Mouse (Mus musculus): ENCODE data around the gene Mark2.
A peak's percentile ranks its signal among the peaks of the same experiment; 100 is the strongest.

The Mark2 gene

DNA sequence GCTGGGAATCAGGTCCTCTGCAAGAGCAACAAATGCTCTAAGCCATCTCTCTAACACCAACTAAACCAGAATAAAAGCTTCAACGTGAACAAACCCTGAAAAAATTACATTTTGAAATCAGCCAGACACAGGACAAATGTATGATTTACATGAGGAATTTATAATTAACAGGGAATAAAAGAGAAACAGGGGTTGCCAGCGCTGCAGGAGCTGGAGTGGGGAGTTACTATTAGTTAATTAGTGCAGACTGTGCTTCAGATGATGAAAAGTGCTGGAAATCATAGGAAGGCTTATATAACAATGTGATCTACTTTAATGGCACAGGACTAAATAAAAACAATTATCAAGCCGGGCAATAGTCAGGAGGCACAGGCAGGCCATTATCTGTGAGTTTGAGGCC lies 20.3 kb downstream of the Mark2 start:
- no peak for DNase-seq (ENCODE audit: low spot score)

DNA sequence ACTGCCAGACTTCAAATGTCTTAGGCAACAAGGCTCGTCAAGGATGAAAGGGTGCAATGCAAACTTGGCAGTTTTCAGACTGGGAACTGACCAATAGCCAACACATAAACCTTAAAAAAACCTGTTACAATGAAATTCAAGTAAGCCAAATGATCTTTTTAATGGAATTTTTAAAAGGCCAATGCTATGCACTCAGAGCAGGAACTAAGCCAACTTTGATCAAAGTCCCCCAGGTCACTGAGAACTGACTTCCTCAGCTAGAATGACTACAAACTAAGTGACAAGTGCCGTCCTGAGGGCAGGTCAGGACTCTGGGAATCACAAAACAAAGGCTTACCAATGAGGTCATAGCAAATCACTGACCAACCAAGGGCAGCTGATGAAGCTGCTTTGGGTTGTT lies 21.5 kb downstream of the Mark2 start:
- no peak for DNase-seq (ENCODE audit: low spot score)

DNA sequence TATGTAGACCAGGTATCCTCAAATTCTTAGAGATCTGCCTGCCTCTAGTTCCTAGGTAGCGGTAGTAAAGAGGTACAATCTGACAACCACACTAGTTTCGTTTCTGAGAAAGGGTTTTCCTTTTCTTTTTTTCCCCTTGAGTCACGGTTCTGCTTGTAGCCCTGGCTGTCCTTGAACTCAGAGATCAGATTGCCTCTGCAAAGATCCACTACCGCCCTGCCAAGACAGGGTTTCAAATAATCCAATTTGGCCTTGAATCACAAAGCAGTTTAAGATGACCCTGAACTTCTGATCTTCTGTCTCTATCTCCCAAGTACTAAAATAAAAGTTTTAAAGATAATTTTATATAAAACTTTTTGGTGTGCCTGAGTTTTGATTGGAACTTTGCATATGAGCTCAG lies 23.9 kb downstream of the Mark2 start:
- no peak for DNase-seq (ENCODE audit: low spot score)

DNA sequence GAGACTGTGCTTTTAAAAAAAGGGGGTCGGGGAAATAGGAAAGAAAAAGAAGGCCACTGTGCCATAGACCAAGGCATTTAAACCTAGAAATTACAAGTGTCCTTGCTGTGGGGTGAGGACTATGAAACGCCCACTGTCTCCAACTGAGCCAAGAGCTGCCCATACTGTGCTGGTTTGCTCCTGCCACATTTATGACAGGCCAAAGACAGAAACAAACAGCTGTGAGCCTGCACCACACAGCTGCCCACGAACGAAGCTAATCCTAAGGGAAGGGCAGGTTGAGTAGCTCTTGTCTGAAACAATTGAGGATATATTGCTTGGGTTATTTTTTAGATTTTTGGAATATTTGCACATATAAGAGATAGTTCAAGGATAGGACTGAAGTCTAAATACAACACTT lies 24.8 kb downstream of the Mark2 start:
- DNase-seq (ENCODE audit: low spot score): no peak

DNA sequence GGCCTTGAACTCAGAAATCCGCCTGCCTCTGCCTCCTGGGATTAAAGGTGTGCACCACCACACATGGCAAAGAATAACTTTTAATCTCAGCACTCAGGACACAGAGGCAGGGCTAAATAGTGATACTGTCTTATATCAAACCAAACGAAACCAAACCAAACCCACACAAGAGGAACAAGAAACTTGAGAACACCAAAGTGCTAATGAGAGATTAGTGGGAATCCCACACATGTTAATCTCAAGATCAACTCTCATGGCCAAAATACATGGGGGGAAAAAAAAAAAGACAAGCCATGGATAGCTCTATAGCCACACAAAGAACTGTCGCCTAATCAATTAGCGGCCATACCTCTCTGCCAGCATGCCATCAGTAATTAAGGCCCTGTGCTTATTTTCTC lies 26.1 kb downstream of the Mark2 start:
- no peak for DNase-seq (ENCODE audit: low spot score)

DNA sequence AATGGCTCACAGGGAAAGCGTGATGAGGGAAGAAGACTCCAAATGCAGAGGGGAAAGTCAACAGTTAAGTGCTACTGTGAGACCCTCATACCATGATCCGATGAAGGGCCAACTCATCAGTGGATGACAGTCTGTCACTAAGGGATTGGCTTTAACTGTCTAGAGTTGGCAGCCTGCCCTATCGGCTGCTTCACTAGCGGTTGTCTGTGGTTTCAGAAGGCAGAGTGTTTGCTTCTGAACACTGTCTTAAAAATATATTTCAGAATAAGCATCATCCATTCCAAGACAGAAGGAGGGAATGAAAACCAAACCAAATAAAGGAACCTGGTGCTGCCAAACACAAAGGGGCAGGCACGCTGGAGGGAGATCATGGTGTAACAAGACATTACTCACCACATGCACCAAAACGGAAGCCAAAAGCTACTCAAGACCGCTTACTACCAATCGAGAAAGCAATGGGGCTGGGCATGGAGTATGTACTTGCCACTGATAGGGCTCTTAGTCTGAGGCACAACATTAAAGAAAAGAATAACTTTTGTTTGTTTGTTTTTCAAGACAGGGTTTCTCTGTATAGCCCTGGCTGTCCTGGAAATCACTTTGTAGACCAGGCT lies 26.6 kb downstream of the Mark2 start:
- no peak for DNase-seq (ENCODE audit: low spot score)

DNA sequence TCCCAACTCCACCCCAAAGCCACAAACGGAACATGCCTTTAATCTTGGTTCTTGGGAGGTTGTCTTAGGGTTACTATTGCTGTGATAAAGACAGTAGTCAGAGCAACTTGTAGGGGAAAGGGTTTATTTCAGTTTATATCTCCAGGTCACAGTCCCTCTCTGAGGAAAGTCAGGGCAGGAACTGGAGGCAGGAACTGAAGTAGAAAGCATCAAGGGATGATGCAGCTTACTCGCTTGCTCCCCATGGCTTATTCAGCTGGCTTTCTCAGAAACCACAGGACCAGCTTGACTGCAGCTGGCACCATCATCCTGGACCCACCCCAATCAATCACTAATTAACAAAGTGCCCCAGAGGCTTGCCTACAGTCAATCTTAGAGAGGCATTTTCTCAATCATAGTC lies 28.0 kb downstream of the Mark2 start:
- no peak for DNase-seq (ENCODE audit: low spot score)

DNA sequence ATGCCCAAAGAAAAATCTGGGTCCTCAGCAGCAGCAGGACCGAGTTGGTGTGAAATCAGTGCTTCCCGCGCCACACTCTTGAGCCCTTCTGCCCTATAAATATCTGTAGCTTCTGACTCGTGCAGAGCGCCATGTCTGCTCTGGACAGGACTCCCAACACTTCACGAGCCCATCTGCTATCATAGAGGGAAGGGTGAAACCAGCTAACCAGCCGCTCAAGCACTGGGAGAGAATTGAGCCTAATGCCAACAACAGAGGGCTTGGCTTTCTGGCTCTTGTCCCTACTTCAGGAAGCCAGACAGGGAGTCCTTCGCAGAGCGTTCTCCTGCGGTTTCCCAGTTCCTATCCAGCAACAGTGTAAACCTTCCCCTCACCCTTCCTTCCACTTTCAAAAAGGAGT lies 30.4 kb downstream of the Mark2 start:
- no peak for DNase-seq (ENCODE audit: low spot score)

DNA sequence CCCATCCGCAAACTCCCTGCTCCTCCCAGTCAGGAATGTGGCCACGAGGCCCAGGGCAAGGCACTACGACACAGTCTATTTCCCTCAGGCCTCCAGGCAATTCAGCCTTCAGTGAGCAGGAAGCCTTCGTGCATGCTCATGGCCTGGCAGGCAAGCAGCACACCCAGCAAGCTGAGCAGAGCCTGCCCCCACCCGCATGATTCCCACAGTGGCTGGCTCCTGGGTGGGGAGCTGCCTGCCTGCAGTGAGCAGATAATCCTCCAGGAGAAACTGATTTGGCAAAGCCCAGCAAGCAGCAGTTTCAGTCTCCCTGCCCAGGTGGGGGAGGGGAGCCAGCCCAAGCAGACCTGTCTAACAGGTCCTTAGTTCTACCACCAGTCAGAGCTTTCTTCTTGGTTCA lies 31.0 kb downstream of the Mark2 start:
- DNase-seq (ENCODE audit: low spot score): peak; percentile 39

DNA sequence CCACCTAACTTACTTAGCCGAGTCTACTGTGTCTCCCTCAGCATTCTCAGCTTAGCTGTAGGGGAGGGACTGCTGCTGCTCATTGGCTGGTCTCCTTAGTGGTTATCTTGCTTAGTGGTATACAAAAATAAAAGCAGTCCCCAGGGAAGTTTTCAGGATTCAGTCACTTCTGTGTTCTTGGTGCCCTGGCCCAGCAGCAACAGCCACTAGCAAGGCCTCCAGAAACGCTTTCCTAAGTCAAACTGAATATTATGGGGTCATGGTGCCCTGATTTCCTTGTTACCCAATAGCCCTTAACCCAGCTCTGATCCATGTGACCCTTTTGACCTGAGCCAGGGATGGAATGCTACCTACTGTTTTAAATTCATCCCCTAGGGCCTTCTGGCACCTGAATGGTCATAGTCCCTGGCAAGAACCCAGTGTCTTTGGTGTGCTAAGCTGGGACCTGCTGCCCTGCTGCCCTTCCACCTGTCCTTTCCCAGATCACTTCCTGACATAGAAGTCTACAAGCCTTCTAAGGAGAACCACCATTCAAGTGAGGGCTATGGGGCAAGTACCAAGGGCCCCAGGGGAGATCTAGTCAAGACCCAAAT lies 31.8 kb downstream of the Mark2 start:
- DNase-seq (ENCODE audit: low spot score): no peak

DNA sequence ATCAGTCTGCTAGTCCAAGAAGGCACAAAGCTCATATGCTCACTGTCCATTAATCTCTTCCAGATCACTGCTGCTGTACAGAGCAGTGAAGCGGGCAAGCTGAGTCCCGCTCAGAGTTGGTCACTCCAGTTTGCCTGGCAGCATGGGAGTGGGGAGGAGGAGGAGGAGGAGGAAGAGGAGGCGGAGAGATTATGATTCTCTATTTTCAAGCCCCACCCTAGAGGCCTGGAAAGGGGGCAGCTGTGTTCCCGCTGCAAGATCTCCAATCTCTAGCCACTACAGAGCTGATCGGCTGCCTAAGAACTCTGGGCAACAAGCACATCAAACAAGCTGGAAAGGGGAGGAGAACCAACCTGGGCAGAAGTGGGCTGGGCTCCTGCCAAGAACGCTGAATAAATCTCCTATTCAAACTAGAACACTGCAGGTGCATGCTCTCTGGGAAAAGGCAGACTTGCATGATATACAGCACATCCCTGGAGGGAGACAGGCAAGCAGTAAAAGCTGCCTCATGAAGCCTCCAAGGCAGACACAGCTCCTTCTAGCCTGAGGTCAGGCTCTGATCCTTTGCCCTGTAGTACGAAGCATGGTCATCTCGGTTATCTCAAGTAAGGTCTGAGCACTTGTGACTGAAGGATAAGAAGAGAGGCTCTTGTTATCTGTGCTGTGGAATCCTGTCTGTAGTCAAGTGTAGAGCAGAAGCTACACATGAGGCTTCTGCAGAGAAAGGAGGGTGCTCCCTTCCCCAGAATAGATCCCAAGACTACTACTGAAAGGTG lies 33.5 kb downstream of the Mark2 start:
- DNase-seq (ENCODE audit: low spot score): no peak

DNA sequence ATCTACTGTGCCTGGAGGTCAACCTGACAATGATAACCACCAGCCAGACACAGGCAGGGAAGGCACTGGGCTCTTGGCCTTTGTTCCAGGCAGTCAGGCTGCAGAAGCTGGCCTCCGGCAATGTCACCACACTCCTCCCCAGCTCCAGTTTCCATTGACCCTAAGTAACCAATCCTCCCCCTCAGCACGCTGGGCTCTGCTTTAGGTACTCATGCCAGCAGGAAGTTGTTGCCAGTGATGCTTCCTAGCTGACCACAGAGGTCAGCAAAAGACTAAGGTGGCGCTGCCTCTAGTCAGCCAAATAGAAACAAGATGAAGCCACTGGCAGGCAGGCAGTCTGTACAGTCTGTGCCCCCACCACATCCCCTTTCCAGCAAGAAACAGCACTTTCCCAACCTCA lies 34.7 kb downstream of the Mark2 start:
- no peak for DNase-seq (ENCODE audit: low spot score)

DNA sequence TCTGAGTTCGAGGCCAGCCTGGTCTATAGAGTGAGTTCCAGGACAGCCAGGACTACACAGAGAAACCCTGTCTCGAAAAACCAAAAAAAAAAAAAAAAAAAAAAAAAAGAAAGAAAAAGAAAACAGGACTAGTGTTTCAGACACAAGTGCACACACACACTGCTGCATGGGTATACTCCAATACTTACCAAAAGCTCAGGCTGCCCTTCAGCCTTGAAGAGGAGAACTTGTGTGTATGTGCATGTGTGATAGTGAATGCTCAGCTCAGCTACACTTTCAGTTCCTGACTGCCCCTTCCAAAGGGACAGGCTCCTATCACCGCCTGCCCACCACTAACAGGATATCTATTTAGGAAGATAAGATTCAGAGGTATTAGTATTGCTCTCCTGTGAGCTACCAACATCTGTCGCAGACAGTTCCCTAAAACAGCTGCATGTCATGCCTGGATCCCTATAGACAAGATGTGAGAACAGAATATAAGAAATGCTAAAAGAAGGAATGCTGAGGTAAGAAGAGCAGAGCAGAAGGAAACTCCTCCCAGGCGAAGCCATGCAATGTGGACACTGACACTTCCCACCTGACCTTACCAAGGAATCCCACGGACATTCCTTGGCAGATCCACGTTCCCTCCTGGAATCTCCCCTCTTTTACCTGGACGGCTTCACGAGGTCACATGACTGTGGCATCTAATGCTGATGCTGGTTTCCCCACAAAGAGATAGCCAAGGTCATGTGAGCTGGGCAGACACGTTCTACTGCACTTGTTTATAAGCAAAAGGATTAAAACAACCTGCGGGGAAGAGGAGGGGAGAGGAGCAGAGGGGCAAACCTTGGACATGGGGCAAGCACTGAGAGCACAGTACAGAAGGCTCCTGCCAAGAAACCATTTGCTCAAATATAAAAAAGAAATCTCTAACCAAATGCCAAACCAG lies 36.0 kb downstream of the Mark2 start:
- DNase-seq (ENCODE audit: low spot score): no peak

DNA sequence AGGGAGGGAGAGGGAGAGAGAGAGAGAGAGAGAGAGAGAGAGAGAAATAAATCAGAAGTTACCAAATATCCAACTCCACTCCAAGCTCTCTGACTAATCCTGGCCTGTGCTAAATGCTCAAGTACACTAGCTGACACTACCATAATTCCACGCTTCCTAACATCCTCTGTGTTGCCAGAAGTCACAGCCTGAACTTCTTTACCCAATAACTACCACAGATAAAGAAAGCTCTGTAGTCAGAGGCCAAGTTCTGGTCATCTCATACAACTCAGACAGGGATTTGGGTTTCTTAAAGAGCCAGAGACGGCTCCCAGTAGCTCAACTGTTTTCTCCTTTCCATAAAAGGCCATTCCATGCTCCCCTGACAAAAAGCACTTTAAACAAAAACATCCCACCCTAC lies 36.9 kb downstream of the Mark2 start:
- no peak for DNase-seq (ENCODE audit: low spot score)

DNA sequence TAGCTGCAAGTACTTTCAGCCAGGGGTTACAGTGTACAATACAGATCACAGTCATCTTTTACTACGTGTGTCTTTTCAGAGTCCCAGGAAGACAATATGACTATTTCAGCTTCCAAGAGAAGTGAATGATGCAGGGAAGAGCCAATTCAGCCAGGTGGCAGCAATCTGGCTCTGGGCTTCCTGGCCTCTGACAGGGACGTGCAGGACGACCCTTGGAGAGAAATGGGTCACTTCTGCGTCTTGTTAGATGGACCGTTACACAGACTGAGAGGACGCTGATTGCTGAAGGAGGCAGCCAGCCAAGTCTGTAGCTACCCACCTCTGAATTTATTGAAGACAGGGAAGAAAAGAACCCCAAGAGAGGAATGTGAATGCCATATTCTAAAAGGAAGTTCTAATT lies 37.9 kb downstream of the Mark2 start:
- no peak for DNase-seq (ENCODE audit: low spot score)

DNA sequence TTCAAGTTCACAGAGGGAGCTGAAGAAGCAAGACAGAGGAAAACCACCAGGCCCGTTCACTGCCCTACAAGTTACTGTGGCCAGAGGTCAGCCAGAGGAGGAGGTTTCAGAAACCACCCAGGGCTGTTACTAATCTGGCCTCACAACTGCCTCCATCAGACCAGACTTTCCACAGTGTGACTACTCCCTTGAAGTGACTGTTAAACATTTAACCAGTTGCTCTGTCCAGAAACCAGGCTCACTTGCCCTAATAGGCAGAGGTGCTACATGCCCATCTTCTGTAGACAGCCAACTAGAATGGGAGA lies 39.2 kb downstream of the Mark2 start:
- no peak for DNase-seq (ENCODE audit: low spot score)

DNA sequence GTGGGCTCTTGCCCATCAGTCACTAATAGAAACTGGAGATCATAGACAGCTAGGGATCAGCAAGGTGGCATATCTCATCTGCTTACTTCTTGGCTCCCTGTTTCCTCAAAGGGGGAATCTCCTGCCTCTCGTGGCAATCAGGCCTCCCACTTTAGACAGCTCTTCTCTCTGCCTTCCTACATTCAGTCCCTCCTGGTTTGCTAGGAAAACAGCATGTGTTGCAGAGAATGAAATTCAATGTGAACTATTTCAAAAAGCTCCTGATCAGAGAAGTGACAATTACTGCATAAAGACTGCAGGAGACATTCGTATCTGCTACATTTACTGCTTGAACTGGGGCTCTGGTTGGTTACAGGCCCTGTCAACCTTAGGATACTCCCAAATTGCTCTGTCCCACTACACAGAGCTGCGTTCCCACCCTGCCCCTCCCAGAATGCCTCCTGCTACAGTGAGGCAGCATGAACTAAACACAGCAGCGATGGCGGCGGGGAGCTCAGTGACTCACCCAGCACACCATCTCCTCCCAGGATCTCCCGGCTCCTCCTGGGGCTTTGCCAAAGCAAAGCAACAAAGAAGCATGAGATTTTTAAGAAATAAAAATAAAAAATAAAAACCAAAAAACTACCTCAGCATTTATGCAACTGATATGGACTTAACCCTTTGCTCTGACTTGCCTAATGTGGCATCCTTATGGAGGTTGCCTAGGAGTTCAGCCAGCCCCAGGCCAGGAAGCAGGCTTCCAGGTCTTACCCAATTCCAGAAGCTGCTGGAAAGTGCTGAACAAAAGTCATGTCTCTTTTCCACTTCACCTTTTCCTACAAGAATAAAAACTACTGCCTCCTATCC lies 39.8 kb downstream of the Mark2 start:
- no peak for DNase-seq (ENCODE audit: low spot score)

DNA sequence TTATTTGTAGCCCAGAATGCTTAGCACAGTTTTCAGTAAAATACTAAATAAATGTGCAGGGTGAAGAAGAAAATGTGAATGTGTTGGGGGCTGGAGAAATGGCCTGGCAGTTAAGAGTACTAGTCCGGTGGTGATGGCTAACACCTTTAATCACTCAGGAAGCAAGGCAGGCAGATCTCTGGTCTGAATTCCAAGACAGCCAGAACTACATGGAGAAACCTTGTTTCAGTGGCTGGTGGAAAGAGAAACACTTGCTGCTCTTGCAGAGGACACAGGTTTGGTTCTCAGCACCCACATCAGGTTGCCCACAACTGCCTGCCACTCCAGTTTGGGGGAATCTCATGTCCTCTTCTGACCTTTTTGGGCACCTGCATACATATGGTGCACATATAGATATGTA lies 41.6 kb downstream of the Mark2 start:
- DNase-seq (ENCODE audit: low spot score): no peak

DNA sequence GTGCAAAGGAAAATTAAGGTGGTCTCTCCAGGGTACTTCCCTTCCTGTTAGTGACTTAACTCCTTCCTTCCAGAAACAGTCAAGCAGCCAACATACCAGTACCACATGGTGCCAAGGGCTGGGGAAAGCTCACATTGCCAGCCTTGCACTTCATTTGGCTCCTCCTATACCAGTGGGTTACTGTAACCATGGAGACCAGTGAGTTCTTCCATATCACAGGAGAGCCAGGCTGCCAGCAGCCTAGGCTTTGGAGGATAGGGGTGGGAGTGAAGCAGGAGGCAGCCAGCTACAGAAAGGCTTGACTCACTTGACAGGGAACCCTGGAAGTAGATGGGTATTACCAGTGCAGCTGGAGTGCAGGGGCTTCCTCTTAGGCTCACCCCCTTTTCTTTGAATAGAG lies 42.6 kb downstream of the Mark2 start:
- no peak for DNase-seq (ENCODE audit: low spot score)

DNA sequence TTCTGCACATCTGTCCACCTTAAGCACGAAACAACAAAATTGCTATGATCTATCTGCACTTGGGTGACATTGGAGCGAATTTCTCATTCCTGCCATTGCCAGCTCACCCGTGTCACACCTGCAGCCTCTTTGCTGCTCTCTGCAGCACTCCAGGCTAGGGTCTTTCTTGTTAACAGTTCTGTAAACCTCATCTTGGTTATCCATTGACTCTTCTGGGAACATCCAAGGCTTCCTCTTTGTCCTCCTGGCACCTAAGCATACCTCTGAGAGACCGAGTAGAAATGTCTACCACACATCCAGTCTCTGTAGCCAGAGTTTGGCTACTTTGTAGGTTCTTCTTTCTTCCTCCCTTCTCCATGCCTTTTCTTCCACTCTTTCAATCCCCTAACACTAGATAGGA lies 45.7 kb downstream of the Mark2 start:
- DNase-seq (ENCODE audit: low spot score): no peak

DNA sequence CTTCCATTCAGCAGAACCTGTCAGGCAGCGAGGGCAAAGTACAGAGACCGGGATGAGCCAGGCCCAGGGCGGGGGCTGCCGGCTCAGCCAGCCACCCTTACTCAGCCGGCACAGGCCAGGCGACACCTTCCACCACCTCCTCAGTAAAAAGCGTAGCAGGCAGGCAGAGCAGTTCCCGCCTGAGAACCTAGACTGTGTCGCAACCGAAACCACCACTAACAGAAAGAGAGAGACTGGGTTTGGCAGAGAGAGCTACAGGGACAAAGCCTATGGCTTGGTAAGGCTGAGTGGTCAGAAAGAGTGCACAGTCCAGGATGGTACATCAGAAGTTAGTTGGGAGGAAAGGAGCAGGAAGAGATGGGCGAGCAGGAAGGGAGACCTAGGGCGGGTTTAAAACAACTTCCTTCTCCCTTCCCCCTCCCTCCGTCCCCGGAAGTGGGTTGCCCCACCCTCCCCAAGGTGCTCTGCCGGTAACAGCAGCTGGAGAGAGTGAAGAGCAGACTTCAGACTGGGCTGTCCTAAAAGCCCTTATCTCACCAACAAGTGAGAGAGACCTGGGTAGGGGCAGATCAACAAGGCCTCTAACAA lies 46.5 kb downstream of the Mark2 start:
- no peak for DNase-seq (ENCODE audit: low spot score)
